Mouse (Mus musculus): ENCODE measurements at regions not wholly inside any gene's neighbourhood (a gene's known extent, or its start where the extent isn't known, plus 50 kb on each side); places are given as distances from the start of the nearest gene placed in this dataset.

GRCm38 (mm10) chr13:52445513-52445912 is 85.6 kb downstream of the Diras2 start:
- no peak for DNase-seq
- no peak overlapping the region for H3K4me3 ChIP-seq (ENCODE audit: insufficient read depth, low read depth, low read length)
- TF ChIP-seq CTCF (conservative IDR thresholded peaks at IDR 0.05; ENCODE audit: insufficient read depth, insufficient read length, low read depth, low read length), result no peak
- TF ChIP-seq POLR2A (IDR thresholded peaks at IDR 0.05; ENCODE audit: low read depth, low read length), result no peak
- no peak overlapping the region for H3K27ac ChIP-seq (ENCODE audit: insufficient read depth, low read depth, low read length)
- no peaks in the 10 kb centered on the region for H3K27me3 ChIP-seq (replicated peaks; ENCODE audit: control insufficient read depth, insufficient read depth, low read length)
- H3K4me1 ChIP-seq (ENCODE audit: control insufficient read depth, insufficient read depth, low read length), result no peaks in the 10 kb centered on the region
- 74% methylated on average over 10 of the region's 10 CpGs for WGBS
- no peaks in the 10 kb centered on the region for H3K36me3 ChIP-seq (ENCODE audit: control insufficient read depth, insufficient read depth, low read length)

GRCm38 (mm10) chr13:52448902-52449301 is 82.2 kb downstream of the Diras2 start:
- 82% methylated on average over 11 of the region's 11 CpGs for WGBS
- Histone ChIP-seq H3K27ac (ENCODE audit: insufficient read depth, low read depth, low read length) (no peak overlapping the region), H3K4me3 (ENCODE audit: insufficient read depth, low read depth, low read length) (no peak overlapping the region), H3K4me1 (ENCODE audit: control insufficient read depth, insufficient read depth, low read length) (no peaks in the 10 kb centered on the region), H3K36me3 (ENCODE audit: control insufficient read depth, insufficient read depth, low read length) (no peaks in the 10 kb centered on the region), H3K27me3 (replicated peaks; ENCODE audit: control insufficient read depth, insufficient read depth, low read length) (no peaks in the 10 kb centered on the region)
- no peak for DNase-seq
- TF ChIP-seq POLR2A (IDR thresholded peaks at IDR 0.05; ENCODE audit: low read depth, low read length) (no peak), CTCF (conservative IDR thresholded peaks at IDR 0.05; ENCODE audit: insufficient read depth, insufficient read length, low read depth, low read length) (no peak)

- WGBS, result 71% methylated on average over 9 of the region's 9 CpGs
- DNase-seq, result no peak
- TF ChIP-seq POLR2A (IDR thresholded peaks at IDR 0.05; ENCODE audit: low read depth, low read length), result no peak
- TF ChIP-seq CTCF (conservative IDR thresholded peaks at IDR 0.05; ENCODE audit: insufficient read depth, insufficient read length, low read depth, low read length), result no peak
Measured at GRCm38 (mm10) chr13:52451486-52451885, 79.6 kb downstream of the Diras2 start.

GRCm38 (mm10) chr13:52452291-52452690 is 78.8 kb downstream of the Diras2 start:
- WGBS, result 29% methylated on average over 4 of the region's 4 CpGs
- H3K4me1 ChIP-seq (ENCODE audit: control insufficient read depth, insufficient read depth, low read length), result no peaks in the 10 kb centered on the region
- H3K27me3 ChIP-seq (replicated peaks; ENCODE audit: control insufficient read depth, insufficient read depth, low read length), result no peaks in the 10 kb centered on the region

More at GRCm38 (mm10) chr13:52451486-52451885, 79.6 kb downstream of the Diras2 start:
- Histone ChIP-seq H3K4me1 (ENCODE audit: control insufficient read depth, insufficient read depth, low read length) (no peaks in the 10 kb centered on the region), H3K27me3 (replicated peaks; ENCODE audit: control insufficient read depth, insufficient read depth, low read length) (no peaks in the 10 kb centered on the region), H3K4me3 (ENCODE audit: insufficient read depth, low read depth, low read length) (no peak overlapping the region), H3K27ac (ENCODE audit: insufficient read depth, low read depth, low read length) (no peak overlapping the region), H3K36me3 (ENCODE audit: control insufficient read depth, insufficient read depth, low read length) (no peaks in the 10 kb centered on the region)

More at GRCm38 (mm10) chr13:52452291-52452690, 78.8 kb downstream of the Diras2 start:
- no peak overlapping the region for H3K27ac ChIP-seq (ENCODE audit: insufficient read depth, low read depth, low read length)
- H3K36me3 ChIP-seq (ENCODE audit: control insufficient read depth, insufficient read depth, low read length), result no peaks in the 10 kb centered on the region
- no peak for TF ChIP-seq POLR2A (IDR thresholded peaks at IDR 0.05; ENCODE audit: low read depth, low read length)
- TF ChIP-seq CTCF (conservative IDR thresholded peaks at IDR 0.05; ENCODE audit: insufficient read depth, insufficient read length, low read depth, low read length), result no peak
- no peak overlapping the region for H3K4me3 ChIP-seq (ENCODE audit: insufficient read depth, low read depth, low read length)
- no peak for DNase-seq
